In the genomic region with DNA sequence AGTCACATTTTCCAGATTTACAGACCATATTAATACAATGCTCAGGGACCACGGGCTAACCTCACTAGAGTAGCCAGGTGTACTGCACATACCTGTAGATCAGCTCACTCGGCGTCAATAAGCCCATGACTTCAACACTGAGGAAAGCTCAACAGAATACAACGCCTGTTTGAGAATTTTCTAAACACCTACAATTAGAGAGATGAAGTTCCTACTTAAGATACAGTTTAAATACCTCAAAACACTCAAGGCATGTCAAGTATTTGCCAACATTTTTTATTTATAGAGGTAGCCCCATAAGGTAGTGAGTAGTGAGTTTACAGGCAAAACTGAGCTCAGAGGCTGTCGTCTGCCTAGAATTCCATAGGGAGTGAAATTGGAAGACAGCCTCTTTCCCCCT, we compare ENCODE assay signal across 22 mouse cellular contexts. TPM values are rescaled to one million over a fixed set of nuclear protein-coding genes. Genes with fewer than 3 reads are reported as not detected.
DNase-seq lines count a peak whose midpoint lies in the region; ATAC-seq and TF ChIP-seq lines count a peak whose summit lies in the region.
"Had no signal": no experiment of that assay in that cellular context is flagged by ENCODE, and none has a peak within 500 bp of the region (broad histone marks: within the 10 kb centered on the region; RNA-seq: fewer than 3 reads in every experiment).

No protein-coding gene starts in this region.

- no peak overlapping the region for H3K4me2 ChIP-seq in heart, embryonic 11.5 days
- H3K4me2 ChIP-seq in lung, postnatal 0 days (replicated peaks; ENCODE audit: low read depth, low read length) = no peak overlapping the region

- no peaks in the 10 kb centered on the region for H3K27me3 ChIP-seq in heart, embryonic 11.5 days (ENCODE audit: control insufficient read depth, insufficient read depth, low read length)
- no peaks in the 10 kb centered on the region for H3K27me3 ChIP-seq in lung, postnatal 0 days (replicated peaks; ENCODE audit: insufficient read depth, low read length)
- H3K27me3 ChIP-seq: CH12.LX, Patski had no signal

- ATAC-seq in heart, embryonic 11.5 days (replicated peaks; ENCODE audit: insufficient number of reproducible peaks, low FRiP score, low TSS enrichment) = no peak
- peak; percentile 82 for ATAC-seq in lung, postnatal 0 days
- ATAC-seq: activated CD4-positive, CD25-positive, alpha-beta regulatory T cell, adult 4 months; CD4-positive, CD25-positive, alpha-beta regulatory T cell, adult 4 months; Patski had no signal

- peaks cover 13% of the 10 kb centered on the region for H3K36me3 ChIP-seq in heart, embryonic 11.5 days (ENCODE audit: control insufficient read depth, insufficient read depth, low read length)
- H3K36me3 ChIP-seq in lung, postnatal 0 days (ENCODE audit: insufficient read depth, low read length) = peaks cover 29% of the 10 kb centered on the region

- no peaks in the 10 kb centered on the region for H3K9me3 ChIP-seq in heart, embryonic 11.5 days (replicated peaks; ENCODE audit: control insufficient read depth, low read length)
- H3K9me3 ChIP-seq in lung, postnatal 0 days (ENCODE audit: low read length) = no peaks in the 10 kb centered on the region
- H3K9me3 ChIP-seq: G1E had no signal

- TF ChIP-seq POLR2A in lung, adult 2 months (IDR thresholded peaks at IDR 0.05; ENCODE audit: borderline replicate concordance, extremely low read depth, low read depth, low read length) = no peak

- DNase-seq in heart, adult 11 months = peak; percentile 12
- DNase-seq in lung, postnatal 0 days (ENCODE audit: low spot score) = peak; percentile 77
- no peak for DNase-seq in lung, adult 2 months
- DNase-seq in lung, postnatal 25 days (ENCODE audit: low spot score) = peak; percentile 47
- DNase-seq in lung, postnatal 10 days = no peak
- peak; percentile 28 for DNase-seq in lung, postnatal 36 days
- DNase-seq in lung, postnatal 14 days = no peak
- DNase-seq: adrenal gland, adult 2 months; adrenal gland, adult 8-10 months; adrenal gland, postnatal 10 days; adrenal gland, postnatal 14 days; adrenal gland, postnatal 25 days; adrenal gland, postnatal 36 days; B cell, adult 2 months; cerebellum, adult 11 months; cerebellum, adult 11-12 months had no signal

- no peak overlapping the region for H3K27ac ChIP-seq in heart, embryonic 11.5 days (ENCODE audit: low read depth, low read length)
- H3K27ac ChIP-seq in lung, postnatal 0 days (ENCODE audit: low read length) = no peak overlapping the region

- WGBS in heart, embryonic 11.5 days (ENCODE audit: insufficient replicate concordance) = 86% methylated on average over 5 of the region's 5 CpGs
- WGBS in lung, postnatal 0 days = 49% methylated on average over 5 of the region's 5 CpGs
- 62% methylated on average over 5 of the region's 5 CpGs for WGBS in lung, adult 2 months

- peak; percentile 85 for TF ChIP-seq EP300 in lung, postnatal 0 days (IDR thresholded peaks at IDR 0.05)

- H3K9ac ChIP-seq in heart, embryonic 11.5 days (ENCODE audit: low read depth, low read length) = no peak overlapping the region
- H3K9ac ChIP-seq in lung, postnatal 0 days (replicated peaks; ENCODE audit: low read depth) = no peak overlapping the region

- no peak overlapping the region for H3K4me3 ChIP-seq in heart, embryonic 11.5 days (ENCODE audit: low read depth, low read length)
- H3K4me3 ChIP-seq in lung, postnatal 0 days (ENCODE audit: low read depth, low read length) = no peak overlapping the region
- H3K4me3 ChIP-seq in lung, adult 2 months (replicated peaks; ENCODE audit: extremely low read depth, low read depth, low read length) = no peak overlapping the region

- no peak for TF ChIP-seq CTCF in lung, postnatal 0 days (IDR thresholded peaks at IDR 0.05)
- no peak for TF ChIP-seq CTCF in lung, adult 2 months (IDR thresholded peaks at IDR 0.05; ENCODE audit: insufficient read depth, low read length)

- no peaks in the 10 kb centered on the region for H3K4me1 ChIP-seq in heart, embryonic 11.5 days (ENCODE audit: control insufficient read depth, insufficient read depth, low read length)
- no peaks in the 10 kb centered on the region for H3K4me1 ChIP-seq in lung, postnatal 0 days (ENCODE audit: insufficient read depth, low read depth, low read length)
- H3K4me1 ChIP-seq in lung, adult 2 months (ENCODE audit: control insufficient read depth, insufficient read depth, low read length) = no peaks in the 10 kb centered on the region; the same call in 1 of the 2 replicates

RNA-seq across cellular contexts. Expression of a gene that starts 36.3 kb away (rescaled TPM):
- polyA plus RNA-seq in heart, embryonic 11.5 days (2014; fragmentation: Nextera tagmentation; extraction: Ambion mirVana) = 34.3 and 43.6 TPM in 2 replicates
- 36.9 and 45.6 TPM in 2 replicates for polyA plus RNA-seq in lung, postnatal 0 days (2015; fragmentation: Nextera tagmentation; extraction: Ambion mirVana)
- 22.9 and 23.9 TPM in 2 replicates for polyA plus RNA-seq in lung, adult 2 months (2012; rRNA removed)

RNA-seq across cellular contexts. Expression of a gene that starts 39.9 kb away (rescaled TPM):
- polyA plus RNA-seq in heart, embryonic 11.5 days (2014; fragmentation: Nextera tagmentation; extraction: Ambion mirVana) = 2.1 and 3.3 TPM in 2 replicates
- polyA plus RNA-seq in lung, postnatal 0 days (2015; fragmentation: Nextera tagmentation; extraction: Ambion mirVana) = 1.6 and 2.0 TPM in 2 replicates
- polyA plus RNA-seq in lung, adult 2 months (2012; rRNA removed) = 0.49 and 0.84 TPM in 2 replicates

Comparison
In these comparisons a context has a peak if more than half of its experiments do, and no peak if none do; other contexts are left out.
1. DNase-seq: peak in heart, adult 11 months (single experiment), lung, postnatal 0 days (single experiment), lung, postnatal 25 days (single experiment) and lung, postnatal 36 days (single experiment); none in lung, adult 2 months (single experiment), lung, postnatal 10 days (single experiment) and lung, postnatal 14 days (single experiment).